Mouse (Mus musculus) retina, adult 2 months (tissue): Measurements from ENCODE around the gene Ppme1.

Source experiments
- DNase-seq: peaks from one replicate; pipeline ENCODE4 v3.0.0-alpha.2; 2012; ENCODE audit warnings: low read depth, low spot score

Gene Ppme1

GRCm38 (mm10) chr7:100371495-100372451 is at the start of gene Ppme1, which contains the start of gene C2cd3:
TSS of gene Ppme1 (minus strand) at chr7:100372307.
TSS of gene C2cd3 (plus strand) at chr7:100372233.
- DNase-seq, result peak; percentile 99

- no peak for DNase-seq
Measured at GRCm38 (mm10) chr7:100408684-100409083, 36.6 kb upstream of the Ppme1 start.

DNA sequence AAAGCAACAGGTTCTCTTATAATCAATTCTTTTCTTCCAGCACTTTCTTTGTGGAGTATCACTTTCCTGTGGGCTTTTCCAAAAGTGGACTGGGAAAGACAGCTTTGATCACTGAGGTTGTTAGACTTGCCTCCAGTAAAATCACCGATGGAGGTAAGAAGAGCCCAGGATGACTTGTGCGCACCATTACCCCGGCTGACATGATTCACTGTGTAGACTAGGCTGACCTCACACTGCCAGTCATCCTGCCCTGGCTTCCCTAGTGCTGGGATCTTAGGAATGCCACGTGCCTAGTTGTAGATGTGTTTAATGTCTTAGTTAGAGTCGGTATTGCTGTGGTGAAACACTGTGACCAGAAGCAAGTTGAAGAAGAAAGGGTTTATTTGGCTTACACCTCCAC is 35.6 kb upstream of the Ppme1 start:
- no peak for DNase-seq

GRCm38 (mm10) chr7:100402715-100403114 is 30.6 kb upstream of the Ppme1 start:
- no peak for DNase-seq

- no peak for DNase-seq
Measured at GRCm38 (mm10) chr7:100400899-100401539, 28.9 kb upstream of the Ppme1 start.

DNA sequence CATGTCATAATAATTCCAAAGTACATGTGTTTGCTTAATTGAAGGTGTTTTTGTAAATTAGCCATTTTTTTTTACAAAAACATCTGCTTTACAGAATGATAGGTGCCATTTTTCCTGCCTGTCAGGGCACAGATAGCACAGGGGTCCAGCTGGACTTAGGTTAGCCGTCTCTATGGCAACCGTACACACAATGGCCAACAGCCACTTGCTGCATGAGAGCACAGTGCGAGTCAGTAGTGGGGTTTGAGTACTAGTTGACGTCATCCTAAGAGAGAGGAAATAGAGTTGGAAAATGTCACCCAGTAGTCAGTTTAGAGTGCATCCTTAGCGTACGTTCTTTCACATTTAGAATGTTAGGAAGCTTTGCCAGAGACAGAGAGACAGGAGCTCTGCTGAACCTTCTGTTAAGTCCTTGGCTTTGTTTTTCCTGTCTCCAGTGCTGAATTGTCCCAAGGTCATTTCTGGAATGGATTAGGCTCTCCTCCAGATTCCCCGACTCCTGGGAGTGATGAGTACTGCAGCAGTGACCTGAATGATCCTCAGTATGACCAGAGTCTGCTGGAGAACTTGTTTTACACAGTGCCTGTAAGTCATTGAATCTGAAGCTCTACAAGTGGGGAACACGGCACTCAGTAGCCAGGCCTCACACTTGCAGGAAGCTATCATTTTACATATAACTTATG is 27.3 kb upstream of the Ppme1 start:
- no peak for DNase-seq

GRCm38 (mm10) chr7:100392265-100392664 is 20.2 kb upstream of the Ppme1 start:
- no peak for DNase-seq

DNA sequence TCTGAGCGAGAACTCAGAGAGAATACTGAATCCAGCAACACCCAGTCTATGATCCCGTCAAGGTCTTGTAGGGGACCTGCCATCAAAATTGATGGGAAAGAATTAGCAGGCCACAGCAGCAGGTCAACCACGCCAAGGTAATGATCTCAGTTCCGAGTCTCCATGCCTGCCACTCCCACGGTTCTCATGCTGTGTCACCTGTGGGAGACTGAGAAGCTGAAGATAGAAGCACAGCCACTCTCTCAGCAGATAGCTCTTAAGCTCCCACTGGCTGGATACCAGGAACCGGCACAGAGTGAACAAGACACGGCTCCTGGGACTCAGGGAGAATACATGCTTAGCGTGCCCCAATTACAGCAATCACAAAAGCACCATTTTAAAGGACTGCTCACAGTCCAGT is 18.1 kb upstream of the Ppme1 start:
- no peak for DNase-seq

GRCm38 (mm10) chr7:100388174-100388573 is 16.1 kb upstream of the Ppme1 start:
- DNase-seq, result no peak

- no peak for DNase-seq
Measured at GRCm38 (mm10) chr7:100383207-100383606, 11.1 kb upstream of the Ppme1 start.

DNA sequence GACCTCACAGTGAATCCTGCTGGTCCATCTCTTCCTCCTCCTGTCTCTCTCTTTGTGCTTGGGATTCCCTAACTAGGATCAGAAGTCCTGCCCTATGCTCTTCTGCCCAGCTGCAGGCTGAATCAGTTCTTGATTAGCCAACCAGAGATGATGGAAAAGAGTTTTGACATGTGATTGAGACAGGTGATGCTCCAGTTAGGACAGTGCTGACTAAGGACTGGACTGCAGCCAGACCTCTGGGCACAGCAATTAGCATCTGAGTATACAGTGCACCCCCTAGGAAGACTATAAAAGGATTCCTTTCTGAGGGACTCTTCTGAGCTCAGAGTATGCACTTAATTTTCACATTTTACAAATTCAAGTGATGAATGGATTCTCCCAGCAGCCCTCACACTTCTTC is 9.1 kb upstream of the Ppme1 start:
- DNase-seq, result no peak

DNA sequence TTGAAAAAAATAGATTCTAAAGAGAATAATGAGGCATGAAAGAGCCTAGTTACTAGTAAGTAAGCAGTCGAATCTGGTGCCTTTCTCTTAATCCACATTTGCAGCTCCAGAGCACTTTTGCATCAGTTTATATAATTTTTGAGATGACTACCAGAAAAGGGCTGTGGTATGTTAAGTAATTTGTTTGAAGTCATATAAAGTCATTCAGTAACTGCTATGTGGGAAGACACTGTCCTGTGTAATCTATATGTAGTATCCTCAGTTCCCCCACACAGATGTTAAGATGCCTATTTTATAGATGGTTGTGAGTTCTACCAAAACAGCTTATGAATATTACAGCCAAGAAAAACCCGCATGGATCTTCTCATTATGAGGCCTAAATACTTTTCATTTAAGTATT is 6.2 kb upstream of the Ppme1 start:
- no peak for DNase-seq

DNA sequence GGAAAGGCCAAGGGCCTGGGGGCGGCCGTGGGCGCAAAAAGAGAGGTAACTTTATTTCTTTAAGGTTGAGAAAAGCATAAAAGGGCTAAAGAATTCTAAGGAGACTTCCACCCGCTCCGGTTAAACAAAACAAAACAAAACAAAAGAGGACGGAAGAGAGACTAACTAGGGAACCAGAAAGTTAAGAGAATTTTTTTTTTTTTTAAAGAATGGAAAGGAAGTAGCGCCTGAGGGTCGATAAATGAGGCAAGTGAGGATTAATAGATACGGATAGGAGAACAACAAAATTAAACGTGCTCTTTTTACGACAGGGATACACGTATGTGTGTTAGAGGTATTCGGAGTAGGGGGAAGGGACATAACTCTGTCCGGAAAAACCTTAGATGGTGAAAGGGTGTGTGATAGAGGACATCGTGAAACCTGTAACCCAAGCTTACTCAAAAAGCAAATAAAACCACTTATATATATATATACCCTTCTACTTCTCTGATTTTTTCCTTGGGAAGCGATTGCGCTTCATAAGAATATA is 409 bp upstream of the Ppme1 start:
- no peak for DNase-seq

DNA sequence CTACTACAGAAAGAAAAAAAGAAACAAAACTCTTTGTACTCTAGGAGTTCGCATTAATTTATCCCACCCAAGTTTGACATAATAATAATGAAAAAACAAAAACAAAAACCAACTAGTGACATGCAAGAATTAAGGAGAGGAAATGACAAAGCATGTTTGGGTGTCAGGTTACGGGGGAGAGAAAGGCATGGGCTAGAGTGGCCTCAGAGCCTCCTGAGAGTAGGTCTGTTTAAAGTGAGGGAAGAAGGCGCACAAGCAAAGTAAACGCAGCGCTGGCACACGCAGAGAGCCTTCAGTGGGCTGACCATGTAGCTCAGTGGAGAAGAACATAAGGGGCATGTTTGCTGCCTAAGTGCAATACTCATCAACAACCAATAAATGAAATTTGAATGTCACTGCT is 7.2 kb downstream of the Ppme1 start:
- no peak for DNase-seq

- DNase-seq, result no peak
Measured at GRCm38 (mm10) chr7:100363162-100363561, 8.9 kb downstream of the Ppme1 start.

- DNase-seq, result no peak
Measured at GRCm38 (mm10) chr7:100357856-100358255, 14.3 kb downstream of the Ppme1 start.

- no peak for DNase-seq
Measured at GRCm38 (mm10) chr7:100356768-100357167, 15.3 kb downstream of the Ppme1 start.

DNA sequence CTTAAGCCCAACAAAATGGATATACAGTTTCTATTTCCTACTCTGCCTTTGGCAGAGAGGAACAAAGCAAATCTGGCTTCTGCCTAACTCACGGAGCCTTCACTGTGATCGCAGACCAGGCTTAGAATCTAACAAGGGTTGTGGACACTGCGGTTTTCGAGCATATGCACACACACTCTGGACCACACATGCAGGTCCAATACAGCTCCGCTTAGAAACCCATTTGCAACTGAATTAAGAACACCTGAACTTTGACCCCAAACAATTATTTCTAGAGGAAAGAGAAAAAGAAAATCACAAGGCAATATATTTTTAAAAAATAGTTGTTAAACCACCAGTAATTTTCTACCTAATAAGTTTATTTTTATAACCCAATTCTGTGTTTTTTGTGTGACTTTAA is 15.8 kb downstream of the Ppme1 start:
- no peak for DNase-seq

- no peak for DNase-seq
Measured at GRCm38 (mm10) chr7:100354984-100355383, 17.1 kb downstream of the Ppme1 start.

DNA sequence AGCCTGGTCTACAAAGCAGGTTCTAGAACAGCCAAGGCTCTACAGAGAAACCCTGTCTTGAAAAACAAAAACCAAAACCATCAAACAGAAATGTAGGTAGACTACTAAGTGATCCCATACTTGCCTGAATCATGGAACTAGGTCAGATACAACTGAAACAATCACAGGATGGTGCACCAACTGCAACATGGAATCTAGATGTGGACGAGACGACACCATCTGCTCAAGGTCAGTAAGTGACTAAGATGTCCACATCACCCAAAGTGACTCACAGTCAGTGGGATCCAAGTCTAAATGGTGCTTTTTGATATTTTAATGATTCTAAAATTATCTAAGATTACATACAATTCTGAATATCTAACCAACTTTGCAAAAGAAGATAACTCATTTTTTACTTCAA is 36.2 kb downstream of the Ppme1 start:
- no peak for DNase-seq

- no peak for DNase-seq
Measured at GRCm38 (mm10) chr7:100331269-100331668, 40.8 kb downstream of the Ppme1 start.

- DNase-seq, result no peak
Measured at GRCm38 (mm10) chr7:100328636-100329035, 43.5 kb downstream of the Ppme1 start.
